Mouse (Mus musculus) olfactory bulb, adult 2 months (tissue): ENCODE data around the gene Palm.

Experiments
- CTCF ChIP-seq: fragments of 200-500 bp; IDR thresholded peaks from 2 replicates; pipeline ENCODE4 v1.5.1; 2012; ENCODE audit warnings: low read depth, mild to moderate bottlenecking, low read length, moderate library complexity; ENCODE audit not compliant: insufficient read depth
- POLR2A ChIP-seq: fragments of 200-500 bp; IDR thresholded peaks from 2 replicates; pipeline ENCODE4 v1.6.1; 2012; ENCODE audit warnings: mild to moderate bottlenecking, low read depth, low read length, moderate library complexity; ENCODE audit not compliant: insufficient read depth

- TF ChIP-seq CTCF (no peak), POLR2A (no peak)
Measured at GRCm38 (mm10) chr10:79840644-79841551, 47.5 kb downstream of the Palm start.
